Mouse (Mus musculus) mesoderm, embryonic 11.5 days (tissue): ENCODE results near the gene Mecr.
"Not testable (repeated sequence)": the region's sequence is repeated elsewhere in the genome, so short reads cannot be mapped to it uniquely, and the experiment has no call there.

Experiments
- DNase-seq: peaks from one replicate; pipeline ENCODE4 v3.0.0-alpha.2; 2012; ENCODE audit warnings: low read depth, low spot score

Gene Mecr

DNA sequence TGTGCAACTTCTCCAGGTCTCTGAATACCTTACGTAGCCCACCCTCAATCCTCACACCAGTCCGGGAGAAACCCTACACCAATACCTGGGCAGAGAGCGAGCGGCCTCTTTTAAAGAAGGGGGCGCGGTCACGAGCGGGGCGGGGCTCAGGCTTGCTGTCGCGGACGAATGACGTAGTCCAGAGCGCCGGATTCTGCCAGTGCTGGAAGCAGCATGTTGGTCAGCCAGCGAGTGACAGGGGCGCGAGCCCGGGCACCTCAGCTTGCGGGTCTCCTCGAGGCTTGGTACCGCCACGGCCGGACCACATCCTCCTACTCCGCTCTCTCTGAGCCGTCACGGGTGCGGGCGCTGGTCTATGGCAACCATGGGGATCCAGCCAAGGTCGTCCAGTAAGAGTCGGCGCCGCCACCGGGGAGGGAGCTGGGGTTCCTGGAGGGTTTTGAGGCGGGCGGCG is at the start of gene Mecr:
Mecr (plus strand) TSS at position 181 of the 454 bp plus-strand sequence.
- peak; percentile 93 for DNase-seq

DNA sequence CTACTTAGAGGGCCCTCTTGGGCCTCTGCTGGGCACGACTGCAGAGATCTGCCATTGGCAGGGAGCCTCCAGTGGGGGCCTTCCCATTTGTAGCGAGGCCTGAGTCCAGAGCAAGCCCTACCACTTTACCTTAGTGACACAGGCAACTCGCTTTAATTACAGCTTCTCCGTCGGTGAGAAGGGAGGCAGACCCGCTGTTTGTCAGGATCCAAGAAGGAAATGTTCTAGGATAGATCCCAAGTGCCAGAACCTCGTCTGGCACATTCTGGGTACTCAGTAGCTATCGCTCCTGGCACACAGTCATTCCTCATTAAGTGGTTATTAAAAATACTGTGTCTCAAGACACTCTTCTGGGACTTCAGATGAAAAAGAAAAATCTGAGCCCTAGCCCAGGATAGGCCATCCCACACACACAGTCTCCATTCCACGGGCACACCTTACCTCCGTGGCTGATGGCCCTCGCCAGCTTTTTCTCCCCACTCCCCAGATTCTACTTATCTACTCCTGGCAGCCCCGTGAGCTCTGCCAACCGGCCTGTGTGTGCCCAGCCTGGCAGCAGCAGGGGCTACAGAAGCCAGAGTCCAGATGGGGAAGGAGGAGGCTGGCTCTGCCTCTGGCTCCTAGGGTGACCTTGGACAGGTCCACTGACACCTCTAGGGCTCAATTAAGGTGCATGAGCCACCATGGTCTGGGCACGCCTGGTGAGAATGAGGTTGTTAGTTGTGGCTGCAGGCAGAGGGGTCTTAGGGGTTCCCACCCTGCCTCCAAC is 46.8 kb upstream of the Mecr start:
- DNase-seq: no peak

DNA sequence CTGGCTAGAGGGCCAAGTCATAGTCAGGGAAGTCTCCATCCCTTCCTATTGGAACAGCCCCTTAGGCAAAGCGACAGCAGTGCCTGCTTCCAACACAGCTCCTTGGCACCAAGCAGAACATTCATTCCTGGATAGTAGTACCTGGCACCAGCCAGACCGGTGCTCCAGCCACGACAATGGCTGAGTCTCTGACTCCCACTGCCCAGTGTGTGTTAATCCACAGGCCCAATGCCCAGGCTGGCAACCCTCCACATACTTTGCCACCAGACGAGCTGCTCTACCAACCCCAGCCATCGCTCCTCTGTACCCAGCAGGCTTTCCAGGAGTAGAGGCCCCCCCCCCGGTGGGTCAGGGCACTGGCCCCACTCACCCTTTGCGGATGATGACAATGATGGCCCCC is 45.8 kb upstream of the Mecr start:
- DNase-seq: no peak

DNA sequence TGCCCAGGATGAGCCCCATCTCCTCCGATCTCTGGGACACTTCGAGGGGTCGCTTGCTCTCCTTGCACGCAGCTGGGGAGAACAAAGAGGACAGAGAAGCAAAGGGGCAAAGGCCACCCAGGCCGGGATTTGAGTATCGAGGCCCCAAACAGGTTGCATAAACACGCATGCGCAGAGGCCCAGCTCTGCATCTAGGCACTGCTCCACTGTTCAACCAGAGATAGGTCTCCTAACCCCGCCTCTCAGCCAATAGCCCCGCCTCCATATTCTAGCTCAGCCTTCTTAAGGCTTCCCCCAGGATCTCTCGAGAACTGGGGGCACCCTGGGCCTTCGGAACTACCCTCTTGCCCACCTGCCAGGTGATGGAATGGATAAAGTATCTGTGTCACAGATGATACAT is 45.4 kb upstream of the Mecr start:
- DNase-seq: no peak

DNA sequence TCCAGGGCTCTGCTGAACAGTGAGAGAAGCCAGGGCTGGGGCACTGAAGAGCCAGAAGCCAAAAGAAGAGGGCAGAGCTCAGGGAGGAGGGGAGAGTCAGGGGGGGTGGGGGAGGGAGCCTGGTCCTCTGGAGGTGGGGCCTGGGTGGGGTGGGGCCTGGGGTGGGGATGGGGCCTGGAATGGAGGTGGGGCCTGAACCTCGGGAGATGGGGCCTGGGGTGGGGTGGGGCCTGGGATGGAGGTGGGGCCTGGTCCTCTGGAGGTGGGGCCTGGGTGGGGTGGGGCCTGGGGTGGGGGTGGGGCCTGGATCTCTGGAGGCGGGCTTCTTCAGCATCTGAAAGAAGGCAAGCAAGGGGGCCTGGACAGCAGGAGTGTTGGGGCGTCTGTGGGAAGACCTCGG is 44.3 kb upstream of the Mecr start:
- no peak for DNase-seq

DNA sequence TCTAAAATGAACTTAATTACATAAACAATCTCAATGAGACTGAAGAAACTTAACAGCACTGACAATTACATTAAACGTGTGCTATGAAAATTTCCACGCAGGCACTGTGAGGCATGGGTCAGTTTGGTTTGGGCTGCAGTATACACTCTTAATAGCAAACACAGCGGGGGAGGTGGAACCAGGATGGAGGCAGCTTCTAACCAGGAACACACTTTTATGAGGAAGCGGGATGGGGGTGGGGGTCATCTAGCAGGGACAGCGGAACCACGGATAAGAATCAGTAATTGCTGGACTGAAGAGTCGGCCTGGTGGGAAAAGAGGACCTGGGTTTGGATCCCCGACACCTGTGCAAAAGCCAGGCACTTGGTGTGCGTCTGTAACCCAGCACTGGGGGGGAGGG is 39.4 kb upstream of the Mecr start:
- DNase-seq: no peak

DNA sequence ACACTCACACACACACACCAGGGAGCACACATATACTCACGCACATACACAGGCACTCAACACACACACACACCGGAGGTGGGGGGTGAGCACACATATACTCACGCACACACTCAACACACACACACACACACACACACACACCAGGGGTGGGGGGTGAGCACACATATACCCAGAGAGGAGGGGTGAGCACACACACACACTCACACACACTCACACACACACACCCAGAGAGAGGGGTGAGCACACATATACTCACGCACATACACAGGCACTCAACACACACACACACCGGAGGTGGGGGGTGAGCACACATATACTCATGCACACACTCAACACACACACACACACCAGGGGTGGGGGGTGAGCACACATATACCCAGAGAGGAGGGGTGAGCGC is 38.5 kb upstream of the Mecr start:
- DNase-seq: not testable (repeated sequence)

DNA sequence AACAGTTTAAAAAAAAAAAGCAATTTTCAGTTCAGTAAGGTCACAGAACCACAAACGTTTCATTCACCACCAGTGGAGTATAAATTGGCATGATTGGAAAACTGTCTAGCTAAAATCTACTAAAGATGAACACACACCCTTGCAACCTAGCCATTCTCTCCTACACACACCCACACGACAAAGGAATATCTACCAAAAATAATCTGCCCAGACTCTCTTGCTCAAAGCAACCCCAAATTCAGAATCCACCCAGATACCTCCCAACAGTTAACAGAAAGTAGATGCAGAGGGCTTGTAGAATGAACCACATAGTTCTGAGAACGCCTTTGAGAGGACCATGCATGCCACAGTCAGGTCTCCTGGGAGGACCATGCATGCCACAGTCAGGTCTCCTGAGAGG is 38.0 kb upstream of the Mecr start:
- DNase-seq: no peak

DNA sequence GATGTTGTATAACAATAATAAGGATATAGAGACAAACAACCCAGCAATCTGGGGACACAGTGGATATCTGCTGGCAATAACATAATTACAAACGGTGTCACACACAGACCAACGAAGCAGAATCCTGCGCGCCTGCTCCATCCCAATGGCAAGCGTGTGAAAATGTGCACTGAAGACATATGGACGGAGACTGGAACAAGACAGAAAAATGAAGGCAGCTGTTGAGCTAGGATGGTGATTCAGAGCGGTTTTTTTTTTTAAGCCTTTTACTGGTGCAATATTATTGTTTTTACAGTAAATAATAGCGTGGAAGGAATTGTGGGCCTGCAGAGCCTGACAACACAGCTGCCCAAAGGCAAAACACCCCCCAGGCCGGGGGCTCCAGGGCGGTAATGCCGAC is 30.8 kb upstream of the Mecr start:
- DNase-seq: no peak

DNA sequence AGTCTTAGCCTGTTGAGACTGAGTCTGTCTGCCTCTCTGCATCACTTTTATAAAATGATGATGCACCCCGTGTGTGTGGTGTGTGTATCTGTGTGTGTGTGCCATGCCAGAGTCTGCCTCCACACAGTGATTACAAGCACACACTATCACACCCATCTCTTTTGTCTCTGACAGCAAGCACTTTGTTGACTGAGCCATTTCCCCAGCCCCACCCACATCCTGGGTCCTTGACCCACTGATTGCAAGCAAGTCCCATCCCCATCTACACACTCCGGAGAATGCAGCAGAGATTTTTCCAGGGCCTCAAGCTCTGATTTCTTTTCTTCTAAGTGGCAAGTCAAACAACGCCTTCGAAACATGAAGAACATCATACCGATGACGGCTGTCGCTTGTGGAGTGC is 29.5 kb upstream of the Mecr start:
- no peak for DNase-seq

DNA sequence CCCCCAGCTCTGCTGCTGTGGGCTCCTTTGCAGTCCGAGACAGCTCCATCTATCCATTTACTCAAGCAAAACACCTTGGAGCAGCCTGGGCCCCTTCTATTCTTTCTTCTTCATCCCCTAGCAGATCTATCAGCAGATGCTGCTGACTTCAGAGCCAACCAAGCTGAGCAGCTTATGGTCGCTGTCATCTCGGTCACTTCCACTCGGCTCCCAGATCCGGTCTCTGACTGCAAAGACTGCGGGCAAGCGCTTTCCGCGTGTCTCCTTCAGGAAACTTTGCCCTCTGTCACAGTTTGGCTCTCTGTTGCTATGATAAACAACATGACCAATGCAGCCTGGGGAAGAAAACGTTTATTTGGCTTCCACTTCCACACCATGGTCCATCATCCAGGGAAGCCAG is 28.4 kb upstream of the Mecr start:
- DNase-seq: no peak

DNA sequence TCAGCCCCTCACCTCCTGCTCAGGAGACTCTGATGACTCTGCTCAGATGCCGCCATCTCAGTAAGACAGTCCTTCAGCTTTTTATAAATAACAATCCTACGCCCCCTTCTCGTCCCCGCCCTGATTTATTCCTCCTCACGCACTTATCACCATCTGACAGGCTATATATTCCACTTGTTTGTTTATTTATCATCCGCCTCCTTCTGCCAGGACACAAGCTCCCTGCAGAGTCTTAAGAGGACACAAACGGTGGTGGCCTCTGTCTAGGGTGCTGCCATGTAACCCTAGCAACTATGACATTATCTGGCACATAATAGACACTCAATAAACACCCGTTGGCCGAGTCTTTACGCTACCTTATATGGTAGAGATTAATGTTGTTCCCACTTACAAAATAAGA is 27.5 kb upstream of the Mecr start:
- no peak for DNase-seq

DNA sequence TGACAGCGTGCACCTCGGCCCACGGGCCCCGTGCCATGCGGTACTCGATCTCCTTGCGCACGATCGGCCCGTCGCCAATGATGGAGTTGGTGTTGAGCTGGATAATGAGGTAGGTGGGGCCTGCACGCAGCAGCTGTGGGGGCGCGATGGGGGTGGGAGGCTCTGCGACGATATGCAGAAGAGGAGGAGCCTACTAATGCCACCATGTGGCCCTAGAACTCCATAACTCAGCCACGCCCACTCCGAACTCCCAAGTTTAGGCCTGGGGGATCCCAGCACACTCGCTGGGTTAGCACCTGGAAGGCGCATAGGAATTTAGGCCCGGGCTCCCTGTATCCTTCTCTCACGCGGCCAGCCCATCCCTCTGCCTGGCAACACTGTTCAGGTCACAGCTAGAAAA is 24.3 kb upstream of the Mecr start:
- no peak for DNase-seq

DNA sequence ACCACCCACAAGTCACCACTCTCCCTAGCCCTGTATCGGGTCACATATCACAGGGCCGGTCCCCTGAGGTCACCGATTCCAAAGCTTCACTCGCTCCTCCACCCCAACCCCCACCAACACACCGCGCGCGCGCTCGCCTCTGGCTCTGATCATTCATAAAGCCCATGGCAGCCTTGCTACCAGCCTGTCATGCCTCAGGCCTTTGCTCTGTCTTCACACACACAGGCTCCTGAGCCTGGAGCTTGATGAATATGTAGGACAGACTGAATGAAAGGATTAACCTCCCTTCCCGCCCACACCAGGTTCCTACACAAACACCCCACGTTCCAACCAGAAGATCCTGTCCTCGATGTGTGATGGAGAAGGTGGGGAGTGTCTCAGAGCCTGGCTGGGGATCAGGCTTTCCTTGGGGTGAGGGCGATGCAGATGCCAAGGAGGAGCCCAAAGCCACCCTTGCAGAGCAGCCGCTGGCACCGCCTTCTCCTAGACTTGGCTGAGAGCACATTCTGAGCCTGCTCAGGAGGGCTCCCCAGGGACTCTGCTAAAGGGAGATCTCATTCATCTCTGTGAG is 22.0 kb upstream of the Mecr start:
- DNase-seq: no peak

DNA sequence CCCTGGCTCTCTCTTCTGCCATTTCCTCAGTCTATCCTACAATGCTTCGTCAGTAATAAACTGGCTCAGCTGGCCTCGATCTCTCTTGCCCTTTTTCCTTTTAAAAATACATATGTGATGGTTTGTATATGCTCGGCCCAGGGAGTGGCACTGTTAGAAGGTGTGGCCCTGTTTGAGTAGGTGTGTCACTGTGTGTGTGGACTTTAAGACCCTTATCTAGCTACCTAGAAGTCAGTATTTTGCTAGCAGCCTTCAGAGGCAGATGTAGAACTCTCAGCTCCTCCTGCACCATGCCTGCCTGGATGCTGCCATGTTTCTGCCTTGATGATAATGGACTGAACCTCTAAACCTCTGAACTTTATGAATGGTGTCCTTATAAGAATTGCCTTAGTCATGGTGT is 20.7 kb upstream of the Mecr start:
- DNase-seq: no peak

DNA sequence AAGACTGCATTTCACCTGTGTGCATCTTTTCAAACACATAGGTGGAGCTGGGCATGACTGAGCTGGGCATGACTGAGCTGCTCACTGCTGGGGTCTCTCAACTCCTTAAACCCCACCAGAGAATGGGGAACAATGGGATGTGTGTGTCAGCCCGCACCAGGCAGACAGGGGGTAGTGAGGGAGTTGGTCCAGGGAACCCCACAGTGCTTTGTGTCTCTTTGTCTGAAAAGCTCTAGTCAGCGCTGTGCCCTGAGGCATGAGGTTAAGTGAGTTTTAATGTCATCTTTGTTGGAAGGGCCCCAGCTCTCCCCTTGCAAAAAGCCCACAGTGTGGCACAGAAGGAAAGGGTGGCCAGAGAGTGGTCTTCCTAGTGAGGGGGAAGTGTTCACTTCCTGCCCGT is 18.3 kb upstream of the Mecr start:
- DNase-seq: peak; percentile 45

DNA sequence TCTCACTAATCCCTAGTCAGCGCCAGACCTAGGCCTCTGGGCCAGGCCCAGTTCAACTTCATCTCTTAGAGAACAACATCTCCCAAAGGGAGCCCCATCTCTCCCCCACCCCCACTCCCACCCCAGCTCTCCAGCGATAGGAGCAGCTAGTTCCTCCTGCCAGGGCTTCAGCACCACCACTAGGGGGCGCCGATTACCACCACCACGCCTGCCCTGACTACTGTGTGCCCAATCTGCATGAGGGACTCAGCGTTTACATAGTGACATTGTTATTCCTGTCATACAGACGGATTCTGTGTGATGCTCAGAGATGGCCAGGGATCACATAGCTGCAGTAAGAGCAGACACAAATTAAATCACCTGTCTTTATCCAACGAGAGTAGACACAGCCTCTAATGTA is 17.4 kb upstream of the Mecr start:
- no peak for DNase-seq

DNA sequence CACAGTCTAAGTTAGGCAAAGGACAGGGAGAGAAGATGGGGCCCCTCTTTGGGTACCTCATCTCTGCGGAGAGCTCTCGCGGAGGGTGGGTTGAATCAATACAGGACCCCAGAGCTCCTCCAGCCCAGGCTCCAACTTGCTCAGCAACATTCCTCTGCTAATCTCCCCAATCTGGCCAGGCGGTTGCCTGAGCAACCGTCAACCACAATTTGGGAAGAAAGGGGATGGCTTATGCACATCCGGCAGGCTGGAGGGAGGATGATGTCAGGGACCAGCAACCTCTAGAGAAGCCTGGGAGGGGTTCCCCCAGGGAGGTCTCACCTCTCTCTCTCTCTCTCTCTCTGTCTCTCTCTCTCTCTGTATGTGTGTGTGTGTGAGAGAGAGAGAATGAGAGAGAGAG is 16.4 kb upstream of the Mecr start:
- DNase-seq: peak; percentile 82

DNA sequence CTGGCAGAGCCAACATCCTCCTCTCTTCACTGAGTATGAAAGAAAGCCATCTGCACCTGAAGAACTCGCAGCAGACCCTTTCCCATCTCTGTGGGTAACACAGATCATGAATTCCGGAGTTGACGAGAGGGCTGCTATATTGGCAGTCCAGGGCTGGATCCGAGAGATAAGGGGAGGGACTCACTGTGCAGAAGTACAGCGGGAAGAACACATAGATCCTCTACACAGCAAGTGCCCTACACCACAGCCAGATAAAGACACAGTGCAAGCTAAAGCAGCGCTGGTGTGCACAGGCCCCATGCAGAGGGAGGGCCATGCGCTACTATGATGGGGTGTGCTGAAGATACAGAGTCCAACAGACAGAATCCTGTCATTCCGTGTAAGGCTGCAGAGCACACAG is 14.1 kb upstream of the Mecr start:
- no peak for DNase-seq

DNA sequence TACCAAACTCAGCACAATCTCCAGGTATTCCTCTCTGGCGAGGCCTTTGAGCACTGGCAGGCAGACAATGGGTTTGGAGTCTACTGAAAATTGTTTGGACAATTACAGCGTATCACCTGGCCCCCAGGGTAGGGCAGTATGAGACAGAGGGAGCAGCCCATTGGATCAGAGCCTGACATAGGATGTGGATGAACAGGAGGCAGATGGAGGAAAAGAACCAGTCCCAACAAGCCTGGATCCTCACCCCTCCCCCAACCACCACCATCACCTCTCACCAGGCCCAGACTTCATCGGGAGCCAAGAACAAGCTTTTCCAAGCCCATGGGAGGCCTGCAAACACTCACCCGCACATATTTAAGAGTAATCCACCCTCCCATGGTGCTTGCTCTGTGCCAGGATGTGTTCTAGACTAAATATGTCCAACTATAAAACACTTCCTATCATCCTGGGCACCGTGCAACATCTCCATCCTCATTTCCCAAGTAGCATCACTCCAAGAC is 11.7 kb upstream of the Mecr start:
- DNase-seq: no peak

DNA sequence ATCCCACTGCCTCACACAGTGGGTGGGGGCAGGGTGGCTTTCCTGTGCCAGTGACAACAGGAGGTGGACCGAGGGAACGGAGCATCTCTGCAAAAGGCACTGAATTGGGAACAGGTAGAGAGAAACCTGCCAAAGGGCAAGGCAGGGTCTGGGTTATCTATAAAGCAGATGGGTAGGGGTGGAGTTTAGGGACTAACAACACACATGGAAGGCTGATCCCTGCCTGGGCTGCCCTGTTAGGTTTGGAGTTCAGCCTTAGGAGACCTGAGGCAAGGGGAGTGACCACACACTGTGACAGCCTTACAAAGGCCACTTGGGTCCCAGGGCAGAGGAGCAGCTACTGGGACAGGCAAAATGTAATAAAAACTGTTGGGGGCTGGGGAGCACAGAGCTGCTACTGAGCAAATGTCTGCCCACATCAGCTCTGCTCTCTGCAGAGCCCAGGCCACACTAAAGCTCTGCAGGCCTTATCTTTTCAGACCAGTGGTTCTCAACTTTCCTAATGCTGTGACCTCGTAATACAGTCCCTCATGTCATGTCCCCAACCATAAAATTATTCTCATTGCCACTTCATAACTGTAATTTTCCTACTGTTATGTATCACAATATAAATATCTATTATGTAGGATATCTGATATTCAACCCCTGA is 10.4 kb upstream of the Mecr start:
- no peak for DNase-seq

DNA sequence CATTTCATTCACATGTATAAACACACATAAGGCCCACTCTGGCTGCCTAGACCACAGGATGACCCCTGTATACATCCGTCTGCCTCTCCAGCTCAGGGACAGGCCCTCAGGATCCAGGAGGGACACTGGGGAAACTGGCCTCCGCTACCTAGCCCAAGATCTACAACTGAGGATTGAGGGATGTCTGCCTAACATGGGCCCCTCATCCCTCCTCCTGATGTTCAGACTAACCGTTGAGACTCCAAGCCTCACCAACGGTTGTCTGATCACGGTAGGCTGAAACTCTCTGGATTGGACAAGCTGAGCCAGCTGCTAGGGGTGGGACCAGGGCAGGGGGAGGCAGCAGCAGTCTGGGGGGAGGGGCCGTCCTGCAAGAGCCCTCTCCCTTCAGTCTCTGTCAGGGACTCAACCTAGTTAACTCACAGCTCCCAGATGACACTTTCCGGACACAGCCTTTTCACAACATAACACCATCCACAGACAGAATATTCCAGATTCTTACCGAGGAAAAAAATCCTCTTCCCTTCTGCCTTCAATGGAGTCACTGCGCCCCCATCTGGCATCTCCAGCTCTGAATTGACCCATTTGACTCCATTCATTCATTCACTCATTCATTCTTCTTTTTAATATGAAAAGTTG is 9.2 kb upstream of the Mecr start:
- peak; percentile 47 for DNase-seq
